Mouse (Mus musculus) hematopoietic stem cell, adult 5-6 weeks (primary cell): ENCODE data around the gene Tectb. TPM values are rescaled to one million over a fixed set of nuclear protein-coding genes. Genes with fewer than 3 reads are reported as not detected.
"Not testable (repeated sequence)": the region's sequence is repeated elsewhere in the genome, so short reads cannot be mapped to it uniquely, and the experiment has no call there.

Experiments
- ATAC-seq, 2 experiments: fragments of 125-278 bp in 1 of 2; replicated peaks in 1 of 2; 2 replicates each; pipeline ENCODE4 v1.8.0; 2016 to 2017; ENCODE audit warnings: inconsistent platforms in 2 of 2, mild to moderate bottlenecking in 2 of 2, moderate number of reproducible peaks in 2 of 2, low read depth in 1 of 2, moderate TSS enrichment in 1 of 2; ENCODE audit not compliant: low FRiP score in 2 of 2, poor library complexity in 2 of 2, severe bottlenecking in 2 of 2, insufficient read depth in 1 of 2, low TSS enrichment in 1 of 2
- total RNA-seq: library from RNA; stranded (forward); fragments of 172-1452, 232-1000 nt; gene quantifications from 2 replicates; pipeline ENCODE4 v1.2.3, GENCODE M21; 2017

Tectb gene
- total RNA-seq: not detected in 2 replicates

DNA sequence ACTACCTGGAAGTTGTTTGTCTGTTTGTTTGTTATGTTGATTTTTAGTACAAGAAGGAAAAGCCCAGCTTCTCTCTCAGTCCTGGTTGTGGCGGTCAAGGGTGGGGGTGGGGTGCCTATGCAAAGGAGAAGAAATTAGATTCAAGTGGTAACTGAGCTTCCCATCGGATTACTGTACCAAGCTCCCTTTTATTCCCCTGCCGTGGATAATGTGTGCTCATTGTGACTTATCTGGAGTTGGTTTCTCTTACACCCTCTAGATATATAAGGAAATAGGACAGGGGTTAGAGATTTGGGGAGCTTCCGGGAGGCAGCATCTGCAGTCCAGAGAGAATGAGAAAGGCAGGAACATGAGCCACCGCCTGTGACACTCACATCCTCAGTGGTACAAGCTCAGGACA is at the start of gene Tectb:
Gene Tectb (plus strand): TSS at position 301 of the 400 bp plus-strand sequence.
- no peak for ATAC-seq

DNA sequence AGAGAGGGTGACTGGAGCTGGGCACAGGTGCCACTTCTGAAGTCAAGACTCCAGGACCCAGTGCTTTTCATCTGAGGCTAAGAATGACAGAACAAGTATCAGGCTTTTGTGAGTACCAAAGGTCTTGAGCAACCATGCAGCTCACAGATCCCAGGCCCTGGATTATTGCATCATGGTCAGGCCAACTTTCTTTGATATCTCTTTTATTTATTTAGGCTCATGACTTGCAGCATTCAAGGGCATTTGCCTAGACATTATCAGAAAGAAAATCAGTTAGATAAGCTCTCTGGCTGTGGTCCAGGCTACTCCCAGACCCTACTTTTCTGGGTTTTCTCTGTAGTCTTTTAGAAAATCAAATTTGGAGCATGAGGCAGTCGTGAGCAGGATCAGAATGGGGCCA is 48.8 kb upstream of the Tectb start:
- ATAC-seq: no peak

DNA sequence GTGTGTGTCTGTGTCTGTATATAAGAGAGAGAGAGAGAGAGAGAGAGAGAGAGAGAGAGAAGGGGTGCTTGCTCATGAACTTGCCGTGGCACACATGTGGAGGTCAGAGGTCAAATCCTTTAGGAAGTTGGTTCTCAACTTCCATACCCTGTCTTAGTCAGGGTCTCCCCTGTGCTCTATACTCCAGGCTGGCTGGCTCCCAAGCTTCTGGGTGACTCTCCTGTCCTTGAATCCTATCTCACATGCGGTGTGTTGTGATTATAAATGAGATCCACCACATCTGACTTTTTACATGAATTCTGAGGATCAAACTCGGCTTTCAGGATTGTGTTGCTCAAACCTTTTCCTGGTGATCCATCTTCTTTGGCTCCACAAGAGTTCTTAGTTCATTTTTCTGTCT is 48.1 kb upstream of the Tectb start:
- no peak for ATAC-seq

DNA sequence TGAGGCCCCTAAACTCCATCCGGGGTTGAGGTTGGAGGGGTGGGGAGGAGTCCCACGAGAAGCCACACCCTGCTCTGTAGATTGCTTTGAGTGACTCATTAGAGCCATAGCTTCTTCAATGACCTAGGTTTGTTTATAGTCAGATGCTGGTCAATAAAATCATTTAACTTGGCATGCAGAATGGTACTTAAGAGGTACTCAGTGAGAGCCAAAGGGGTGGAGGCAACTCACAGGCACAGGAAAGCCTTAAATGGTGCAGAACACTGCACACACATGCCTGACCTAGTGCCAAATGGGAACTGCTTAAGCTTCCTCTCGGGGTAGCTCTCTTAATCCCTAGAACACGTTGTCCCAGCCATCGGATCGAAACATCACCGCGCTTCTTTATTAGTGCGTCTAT is 46.0 kb upstream of the Tectb start:
- ATAC-seq: no peak

DNA sequence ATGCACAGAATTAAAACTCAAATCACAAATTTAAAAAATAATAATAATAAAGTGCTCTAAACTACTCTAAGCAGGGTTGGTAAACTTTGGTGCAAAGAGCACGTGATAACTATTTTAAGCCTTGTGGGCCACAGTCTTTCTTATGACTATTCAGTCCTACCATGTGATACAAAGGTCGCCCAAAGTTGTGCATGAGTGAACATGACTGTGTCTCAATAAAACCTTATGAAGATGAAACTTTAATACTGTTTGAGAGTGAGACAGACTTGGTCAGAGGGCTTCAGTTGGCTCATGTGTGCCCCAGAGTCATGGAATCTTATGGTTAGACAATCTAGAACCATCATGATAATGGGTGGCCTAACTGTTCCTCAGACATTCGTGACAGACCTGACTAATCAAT is 44.6 kb upstream of the Tectb start:
- ATAC-seq: no peak

DNA sequence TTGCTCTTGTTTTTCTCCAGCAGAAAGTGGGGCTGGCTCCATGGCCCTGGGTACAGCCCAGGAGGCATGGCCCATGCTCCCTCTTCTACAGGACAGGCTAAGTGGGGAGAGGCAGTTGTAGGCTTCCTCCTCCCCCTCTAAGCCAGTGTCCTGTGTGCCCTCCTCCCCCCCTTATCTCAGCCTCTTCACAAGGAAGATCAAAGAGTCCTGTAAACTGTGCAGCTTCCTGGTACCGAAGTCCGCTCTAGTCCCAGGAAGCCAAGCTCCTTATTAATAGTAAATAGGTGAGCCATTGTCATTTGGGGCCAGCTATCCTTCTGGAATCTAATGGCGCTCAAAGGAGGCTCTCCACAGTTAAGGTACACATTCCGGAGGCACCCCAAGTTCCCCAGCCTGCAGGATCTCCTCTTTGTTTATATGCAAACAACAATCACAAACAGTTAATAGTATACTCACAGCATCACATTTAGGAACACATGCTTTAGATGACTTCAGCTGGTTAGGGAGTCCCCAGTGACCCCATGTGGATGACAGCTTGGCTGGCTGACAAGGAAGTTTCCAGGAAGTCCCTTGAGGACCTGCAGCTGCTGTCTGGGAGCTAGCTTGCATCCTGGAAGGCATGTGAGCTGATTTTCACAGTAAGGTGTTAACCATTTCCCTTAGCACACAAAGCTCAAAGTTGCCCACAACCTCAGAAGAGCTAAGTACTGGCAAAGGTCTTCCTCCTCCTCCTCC is 43.7 kb upstream of the Tectb start:
- no peak for ATAC-seq

DNA sequence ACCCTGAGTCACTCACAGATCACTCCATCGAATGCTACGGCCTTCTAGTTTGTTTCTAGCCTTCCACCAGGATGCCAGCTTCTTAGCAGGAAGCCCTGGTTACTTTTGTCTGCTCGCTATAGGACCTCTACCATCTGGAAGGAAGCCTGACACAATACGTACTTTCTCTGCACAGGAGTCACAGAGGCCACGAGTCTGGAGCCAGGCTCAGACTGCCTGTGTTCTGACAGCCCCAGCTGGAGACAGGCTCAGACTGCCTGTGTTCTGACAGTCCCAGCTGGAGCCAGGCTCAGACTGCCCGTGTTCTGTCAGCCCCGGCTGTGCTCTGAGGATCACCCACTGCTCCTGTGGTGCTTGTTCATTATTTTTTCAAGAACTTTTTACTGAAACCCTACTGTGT is 42.6 kb upstream of the Tectb start:
- ATAC-seq: no peak

DNA sequence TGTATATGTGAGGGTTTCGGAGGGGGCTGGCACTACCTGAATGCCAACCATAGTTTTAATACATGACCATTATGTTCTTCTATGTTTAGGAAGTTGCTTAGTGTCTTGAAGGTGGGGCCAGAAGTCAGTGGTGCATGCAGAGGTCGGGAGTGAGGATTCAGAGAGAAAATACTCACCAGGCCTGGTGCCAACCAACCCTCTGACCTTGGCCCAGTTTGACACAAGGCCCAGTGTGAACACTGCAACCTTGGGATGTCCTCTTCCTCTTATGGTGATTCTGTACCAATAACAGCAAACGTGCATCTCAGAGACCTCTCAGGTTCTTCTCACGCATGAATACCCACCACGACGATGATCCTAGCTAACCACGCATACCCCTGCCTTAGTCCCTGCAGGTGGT is 42.0 kb upstream of the Tectb start:
- no peak for ATAC-seq

DNA sequence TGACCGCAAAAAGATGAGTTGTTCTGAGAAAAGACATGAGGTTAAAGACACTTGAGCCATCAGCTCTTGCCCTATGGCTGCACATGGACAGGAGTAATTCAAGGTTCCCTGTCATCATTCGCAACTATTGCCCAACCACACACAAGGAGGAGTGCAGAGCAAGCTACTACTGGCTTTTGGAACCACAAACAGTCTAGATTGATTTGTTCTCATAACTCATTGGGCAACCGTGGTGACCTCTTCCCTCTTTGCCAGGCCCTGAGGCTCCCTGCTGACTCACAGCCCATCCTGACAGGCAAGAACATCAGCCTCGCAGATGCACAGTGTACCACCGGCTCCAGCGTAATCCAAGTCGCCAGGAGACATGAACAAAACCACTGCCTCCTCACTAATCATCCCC is 41.2 kb upstream of the Tectb start:
- ATAC-seq: peak in 1 of 2 experiments; percentile 46; a peak in 2 of 4 replicates

DNA sequence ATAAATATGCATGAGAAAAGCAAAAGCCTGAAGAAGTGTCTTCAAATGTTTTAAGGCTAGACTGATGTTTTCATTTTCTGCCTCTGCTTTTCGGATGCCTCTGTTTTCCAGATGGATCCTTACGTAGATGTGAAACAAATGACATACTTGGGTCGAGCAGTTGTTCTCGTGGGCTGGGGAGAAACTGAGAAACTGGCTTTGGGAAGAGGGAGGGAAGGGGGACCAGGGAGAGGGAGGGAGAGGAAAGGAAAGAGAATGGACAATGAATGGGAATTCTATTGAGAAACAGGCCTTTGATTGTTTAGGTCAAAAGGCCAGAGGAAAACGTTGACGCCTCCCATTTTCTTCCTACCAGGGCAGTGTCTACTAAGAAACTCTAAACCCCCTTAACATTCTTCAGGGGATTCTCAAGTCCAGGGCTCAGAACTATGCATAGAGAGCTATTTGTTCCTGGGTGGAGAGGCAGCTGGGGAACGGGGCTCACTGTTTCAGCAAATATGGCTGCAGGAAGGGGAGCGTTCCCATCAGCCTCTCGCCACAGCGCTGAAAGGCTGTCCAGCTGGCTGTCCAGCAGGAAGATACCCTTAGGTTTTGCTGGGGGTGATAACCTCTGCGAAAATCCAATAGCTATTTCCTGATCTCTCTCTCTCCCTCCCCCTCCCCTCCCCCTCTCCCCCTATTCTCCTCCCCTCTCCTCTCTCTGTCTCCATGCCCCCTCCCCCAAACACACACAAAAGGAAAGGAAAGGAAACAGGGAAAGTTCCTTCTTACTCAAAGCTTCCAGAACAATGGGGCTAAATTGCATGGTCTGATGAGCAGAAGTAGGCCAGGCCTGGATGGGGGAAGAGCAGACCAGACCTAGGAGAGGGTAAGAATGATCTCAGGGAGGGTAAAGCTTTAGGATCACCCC is 36.9 kb upstream of the Tectb start:
- ATAC-seq: no peak

DNA sequence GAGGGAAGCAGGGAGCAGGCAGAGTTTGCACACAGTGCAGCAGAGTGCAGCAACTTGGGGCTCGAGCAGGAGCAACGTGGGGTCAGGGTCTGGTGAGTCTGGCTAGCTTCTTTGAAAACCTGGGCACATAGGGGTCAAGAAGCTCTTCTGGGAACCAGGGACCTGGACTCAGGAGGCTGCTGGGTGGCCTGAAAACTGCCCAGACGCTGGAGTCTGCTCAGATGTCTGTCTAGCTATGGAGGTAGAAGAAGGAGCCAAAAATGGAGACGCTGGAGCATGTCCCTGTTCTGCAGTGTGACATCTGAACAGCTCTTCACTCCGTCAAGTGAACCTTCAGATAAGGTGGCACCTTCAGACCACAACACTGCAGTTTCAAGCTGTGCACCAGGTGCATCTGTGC is 35.8 kb upstream of the Tectb start:
- ATAC-seq: no peak

DNA sequence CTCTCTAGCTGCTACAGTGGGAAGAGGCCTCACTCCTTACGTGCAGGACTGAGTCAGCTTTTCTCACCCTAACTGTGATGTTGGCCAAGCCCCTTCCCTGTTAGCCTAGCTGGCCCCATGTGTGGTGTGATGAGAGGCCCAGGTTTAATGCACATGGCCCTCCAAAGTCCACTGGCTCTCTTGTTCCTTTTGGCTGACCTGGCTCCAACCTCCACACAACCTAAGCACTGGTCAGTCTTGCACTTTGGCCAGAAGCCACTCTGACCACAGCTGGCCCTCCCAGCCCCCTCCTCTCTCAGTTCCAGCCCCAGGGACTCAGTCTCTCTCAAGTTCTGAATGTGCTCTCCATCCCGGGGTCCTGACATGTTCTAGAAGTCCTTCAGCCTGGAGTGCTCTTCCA is 35.4 kb upstream of the Tectb start:
- no peak for ATAC-seq

DNA sequence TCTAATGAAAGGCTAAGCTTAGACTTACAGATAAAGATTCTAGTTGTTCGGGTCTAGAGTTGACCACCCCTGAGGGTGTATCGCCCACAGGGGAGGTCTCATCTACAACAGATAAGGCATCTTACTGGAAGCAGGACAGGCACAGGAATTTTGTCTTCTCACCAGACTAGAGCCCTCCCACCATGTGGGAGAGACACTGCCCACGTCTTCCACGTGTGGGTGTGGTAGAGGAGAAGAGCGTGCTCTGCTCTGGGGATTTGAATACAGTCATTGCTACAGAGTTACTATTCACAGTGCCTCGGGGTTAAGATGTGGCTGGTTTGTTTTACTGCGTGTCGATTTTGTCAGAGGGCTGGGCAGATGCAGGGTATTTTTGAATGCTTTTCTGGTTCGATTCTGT is 33.0 kb upstream of the Tectb start:
- no peak for ATAC-seq

DNA sequence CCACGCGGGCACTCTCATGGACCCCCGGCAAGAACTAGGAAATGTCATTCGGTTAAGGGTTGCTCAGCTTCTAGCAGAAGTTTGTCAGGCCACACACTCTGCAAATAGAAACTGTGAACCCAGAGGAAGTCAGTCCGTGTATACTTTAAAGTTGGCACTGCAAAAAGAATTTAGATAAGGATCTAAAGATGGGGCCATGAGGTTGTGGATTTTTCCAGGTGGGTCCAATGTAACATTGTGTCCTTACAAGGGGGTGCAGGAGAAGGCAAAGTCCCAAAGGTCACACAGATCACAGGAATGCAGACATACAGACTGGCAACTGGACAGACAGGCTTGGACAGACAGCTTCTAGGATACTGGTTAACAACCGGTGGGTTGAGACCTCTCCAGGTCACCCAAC is 32.4 kb upstream of the Tectb start:
- ATAC-seq: no peak

DNA sequence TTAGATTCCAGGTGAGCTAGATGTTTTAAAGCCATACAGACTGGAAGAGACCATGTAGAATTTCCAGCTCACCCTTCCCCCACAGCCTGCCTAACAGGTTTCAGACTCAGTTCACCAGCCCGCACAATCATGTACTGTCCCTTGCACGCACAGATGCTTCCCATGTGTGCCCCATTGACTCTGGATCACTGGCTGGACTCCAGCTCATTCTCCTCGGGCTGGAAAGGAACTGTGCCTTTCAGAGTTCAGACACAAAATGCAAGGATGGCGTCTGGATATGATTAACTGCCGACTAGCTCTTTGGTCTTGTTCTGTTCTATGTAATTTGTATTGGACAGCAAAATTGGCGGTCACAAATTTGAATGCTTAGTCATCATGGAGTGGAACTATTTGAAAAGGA is 30.9 kb upstream of the Tectb start:
- ATAC-seq: no peak

DNA sequence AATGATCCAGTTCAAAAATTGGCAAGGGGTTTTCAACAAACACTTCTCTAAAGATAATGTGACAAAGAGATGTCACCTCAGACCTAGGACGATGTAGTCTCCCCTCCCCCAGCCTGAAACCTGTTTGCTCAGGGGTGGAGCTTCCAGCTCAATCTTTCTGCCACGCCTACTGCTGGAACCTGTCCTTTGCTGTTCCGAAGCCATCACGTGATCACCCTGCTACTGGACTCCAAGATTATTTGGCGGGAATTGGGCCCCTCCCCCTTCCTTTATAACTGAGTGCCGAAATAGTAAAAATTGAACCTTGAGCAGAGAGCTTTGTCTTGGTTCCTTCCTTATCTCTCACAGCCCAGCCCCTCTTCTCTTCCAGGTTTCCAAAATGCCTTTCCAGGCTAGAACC is 28.3 kb upstream of the Tectb start:
- not testable (repeated sequence) for ATAC-seq

DNA sequence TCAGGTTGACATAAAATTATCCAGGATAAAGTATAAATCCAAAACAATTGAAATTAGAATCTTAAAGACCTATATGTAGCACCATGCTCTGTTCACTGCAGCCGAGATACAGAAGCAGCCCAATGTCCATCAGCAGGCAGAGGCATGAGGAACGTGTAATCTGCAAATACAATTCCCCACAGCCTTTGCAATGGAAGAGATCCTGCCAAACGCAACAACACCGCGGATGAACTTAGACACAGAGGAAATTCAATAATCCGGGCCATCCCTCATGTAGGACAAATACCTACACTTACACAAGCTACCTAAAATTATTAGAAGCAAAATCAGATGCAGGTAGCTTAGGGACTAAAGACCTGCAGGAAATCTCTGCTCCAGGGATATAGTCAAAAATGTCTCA is 27.6 kb upstream of the Tectb start:
- ATAC-seq: no peak

DNA sequence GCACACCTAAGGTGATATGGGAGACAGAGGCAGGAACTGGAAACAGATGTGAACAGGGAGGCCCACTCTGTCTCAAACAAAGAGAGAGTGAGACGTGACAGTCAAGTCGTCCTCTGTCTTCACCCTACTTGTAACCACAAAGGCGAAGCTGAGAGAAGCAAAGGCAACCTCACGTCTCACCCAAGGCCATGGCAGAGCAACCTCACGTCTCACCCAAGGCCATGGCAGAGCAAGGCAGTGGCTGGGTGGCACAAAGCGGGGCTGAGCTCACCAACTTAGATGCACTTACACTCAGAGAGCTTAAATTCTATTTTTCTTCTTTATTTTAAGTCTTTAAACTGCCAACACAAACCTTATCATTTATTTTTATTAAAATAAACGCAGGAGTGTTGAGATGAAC is 23.5 kb upstream of the Tectb start:
- no peak for ATAC-seq

DNA sequence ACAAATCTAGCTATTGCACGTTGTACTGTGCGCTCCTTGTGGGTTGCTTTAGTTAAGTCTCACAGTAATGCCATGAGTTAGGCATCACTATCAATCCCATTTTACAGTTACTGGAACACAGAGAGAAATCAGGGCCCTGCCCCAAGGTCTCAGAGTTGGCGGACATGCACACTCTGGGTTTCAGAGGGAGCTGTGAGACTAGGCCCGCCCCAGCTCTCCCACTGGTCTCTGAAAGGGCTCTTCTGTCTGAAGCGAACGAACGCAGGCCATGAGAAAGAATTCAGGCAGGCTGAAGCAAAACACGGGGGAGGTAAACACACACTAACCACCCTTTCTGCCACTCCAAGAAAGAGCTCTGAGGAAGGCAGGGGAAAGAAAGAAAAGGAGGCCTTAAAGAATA is 21.9 kb upstream of the Tectb start:
- no peak for ATAC-seq
